Mouse (Mus musculus) forebrain, embryonic 11.5 days (tissue): ENCODE results near the gene Ms4a12. TPM values are rescaled to one million over a fixed set of nuclear protein-coding genes. Genes with fewer than 3 reads are reported as not detected.
"Not testable (repeated sequence)": the region's sequence is repeated elsewhere in the genome, so short reads cannot be mapped to it uniquely, and the experiment has no call there.

Experiments used
- ATAC-seq: fragments of 200-750 bp; cut with Nextera tagmentation; replicated peaks from 2 replicates; pipeline ENCODE4 v1.8.0; 2017; ENCODE audit warnings: moderate TSS enrichment; ENCODE audit not compliant: low FRiP score
- DNase-seq: peaks from one replicate; pipeline ENCODE4 v3.0.0-alpha.2; 2017; ENCODE audit warnings: low spot score
- H3K27ac ChIP-seq: fragments of 300-500 bp; sonication (generic); 2 replicates; pipeline ENCODE4 v1.5.1; 2014; ENCODE audit warnings: low read depth, low read length
- H3K27me3 ChIP-seq: fragments of 300-500 bp; sonication (generic); 2 replicates; pipeline ENCODE4 v1.6.1; 2014; ENCODE audit warnings: mild to moderate bottlenecking, low read length, mixed read lengths; ENCODE audit not compliant: control insufficient read depth, insufficient read depth
- H3K36me3 ChIP-seq: fragments of 300-500 bp; sonication (generic); 2 replicates; pipeline ENCODE4 v1.6.1; 2014; ENCODE audit warnings: mild to moderate bottlenecking, low read length, moderate library complexity, mixed read lengths; ENCODE audit not compliant: control insufficient read depth, insufficient read depth
- H3K4me1 ChIP-seq: fragments of 300-500 bp; sonication (generic); replicated peaks from 2 replicates; pipeline ENCODE4 v1.6.1; 2014; ENCODE audit warnings: low read length, mixed read lengths; ENCODE audit not compliant: control insufficient read depth, insufficient read depth
- H3K4me2 ChIP-seq: fragments of 300-500 bp; sonication (generic); 2 replicates; pipeline ENCODE4 v1.6.1; 2014; ENCODE audit warnings: low read depth, mild to moderate bottlenecking, low read length, moderate library complexity, mixed read lengths; ENCODE audit not compliant: severe bottlenecking
- H3K4me3 ChIP-seq: fragments of 300-500 bp; sonication (generic); 2 replicates; pipeline ENCODE4 v1.5.1; 2014; ENCODE audit warnings: low read depth, low read length
- H3K9ac ChIP-seq: fragments of 300-500 bp; sonication (generic); 2 replicates; pipeline ENCODE4 v1.6.1; 2014; ENCODE audit warnings: low read length
- H3K9me3 ChIP-seq: fragments of 300-500 bp; sonication (generic); 2 replicates; pipeline ENCODE4 v1.6.1; 2016; ENCODE audit warnings: low read length, mixed read lengths; ENCODE audit not compliant: control insufficient read depth
- WGBS: fragments of 180-500 bp; shearing (Covaris S2); extraction: QIAGEN DNeasy Blood & Tissue Kit; methylation state at CpG from one replicate; pipeline ENCODE4 v1.1.7; 2014; 5-methylcytosine and 5-hydroxymethylcytosine counted together
- polyA plus RNA-seq: library from polyadenylated mRNA; unstranded; fragments of >200 nt; fragmentation: Nextera tagmentation; extraction: Ambion mirVana; gene quantifications from 2 replicates; pipeline ENCODE4 v1.2.1, GENCODE M21; 2014

The Ms4a12 gene
- polyA plus RNA-seq, result not detected in 2 replicates

GRCm38 (mm10) chr19:11232348-11232747 lies at the start of gene Ms4a12:
Gene Ms4a12, minus strand, starts transcription at chr19:11232448.
- Histone ChIP-seq H3K27me3 (no peaks in the 10 kb centered on the region), H3K4me2 (no peak within 1 kb of the TSS), H3K4me3 (no peak within 1 kb of the TSS), H3K27ac (no peak within 1 kb of the TSS), H3K4me1 (no peaks in the 10 kb centered on the region), H3K9me3 (no peaks in the 10 kb centered on the region), H3K36me3 (no peaks in the 10 kb centered on the region), H3K9ac (no peak within 1 kb of the TSS)
- WGBS, result 73% methylated on average over 5 of the region's 5 CpGs
- ATAC-seq, result no peak
- DNase-seq, result no peak

GRCm38 (mm10) chr19:11280223-11280622 lies 48.0 kb upstream of the Ms4a12 start:
- no peak for ATAC-seq
- DNase-seq, result no peak
- Histone ChIP-seq H3K27me3 (no peaks in the 10 kb centered on the region), H3K9me3 (no peaks in the 10 kb centered on the region), H3K36me3 (no peaks in the 10 kb centered on the region), H3K27ac (no peak overlapping the region), H3K4me1 (no peaks in the 10 kb centered on the region), H3K4me3 (no peak overlapping the region), H3K9ac (no peak overlapping the region), H3K4me2 (no peak overlapping the region)
- WGBS, result 88% methylated on average over 3 of the region's 3 CpGs

- Histone ChIP-seq H3K4me3 (no peak overlapping the region), H3K9me3 (no peaks in the 10 kb centered on the region), H3K9ac (no peak overlapping the region), H3K27ac (no peak overlapping the region), H3K4me2 (no peak overlapping the region), H3K4me1 (no peaks in the 10 kb centered on the region), H3K27me3 (no peaks in the 10 kb centered on the region), H3K36me3 (no peaks in the 10 kb centered on the region)
- DNase-seq (no peak), ATAC-seq (no peak)
- 79% methylated on average over 5 of the region's 5 CpGs for WGBS
These were observed 44.2 kb upstream of the Ms4a12 start for GRCm38 (mm10) chr19:11276431-11276830.

GRCm38 (mm10) chr19:11266956-11267355 lies 34.7 kb upstream of the Ms4a12 start:
- 85% methylated on average over 4 of the region's 4 CpGs for WGBS
- no peak for ATAC-seq
- H3K4me2 ChIP-seq, result no peak overlapping the region
- no peak for DNase-seq
- no peaks in the 10 kb centered on the region for H3K27me3 ChIP-seq
- H3K27ac ChIP-seq, result no peak overlapping the region
- no peaks in the 10 kb centered on the region for H3K36me3 ChIP-seq
- H3K4me3 ChIP-seq, result no peak overlapping the region
- no peak overlapping the region for H3K9ac ChIP-seq
- H3K4me1 ChIP-seq, result no peaks in the 10 kb centered on the region
- H3K9me3 ChIP-seq, result no peaks in the 10 kb centered on the region

GRCm38 (mm10) chr19:11266052-11266845 lies 34.0 kb upstream of the Ms4a12 start, which contains the start of gene Ms4a1:
Gene Ms4a1, minus strand, starts transcription at chr19:11266241.
- Histone ChIP-seq H3K4me2 (no peak within 1 kb of the TSS), H3K9ac (no peak within 1 kb of the TSS), H3K27me3 (no peaks in the 10 kb centered on the region), H3K4me3 (no peak within 1 kb of the TSS), H3K36me3 (no peaks in the 10 kb centered on the region), H3K4me1 (no peaks in the 10 kb centered on the region), H3K9me3 (no peaks in the 10 kb centered on the region), H3K27ac (no peak within 1 kb of the TSS)
- ATAC-seq (no peak), DNase-seq (no peak)
- WGBS, result 90% methylated on average over 8 of the region's 8 CpGs

- H3K4me2 ChIP-seq, result no peak overlapping the region
- no peak overlapping the region for H3K27ac ChIP-seq
- DNase-seq (no peak), ATAC-seq (no peak)
- no peaks in the 10 kb centered on the region for H3K9me3 ChIP-seq
- no peak overlapping the region for H3K4me3 ChIP-seq
- H3K9ac ChIP-seq, result no peak overlapping the region
- no peaks in the 10 kb centered on the region for H3K36me3 ChIP-seq
- H3K27me3 ChIP-seq, result no peaks in the 10 kb centered on the region
- 82% methylated on average over 9 of the region's 9 CpGs for WGBS
- H3K4me1 ChIP-seq, result no peaks in the 10 kb centered on the region
These were observed 32.4 kb upstream of the Ms4a12 start for GRCm38 (mm10) chr19:11264602-11265185.

- DNase-seq, result no peak
- H3K4me1 ChIP-seq, result no peaks in the 10 kb centered on the region
- H3K27ac ChIP-seq, result no peak overlapping the region
- no peaks in the 10 kb centered on the region for H3K36me3 ChIP-seq
- no peak overlapping the region for H3K4me3 ChIP-seq
- WGBS, result 87% methylated on average over 3 of the region's 3 CpGs
- H3K9ac ChIP-seq, result no peak overlapping the region
- H3K9me3 ChIP-seq, result no peaks in the 10 kb centered on the region
- no peaks in the 10 kb centered on the region for H3K27me3 ChIP-seq
- ATAC-seq, result no peak
- H3K4me2 ChIP-seq, result no peak overlapping the region
These were observed 31.3 kb upstream of the Ms4a12 start for GRCm38 (mm10) chr19:11263549-11263948.

- H3K27me3 ChIP-seq, H3K4me2 ChIP-seq, H3K27ac ChIP-seq, ATAC-seq, H3K9me3 ChIP-seq, H3K4me3 ChIP-seq, DNase-seq, H3K9ac ChIP-seq, H3K36me3 ChIP-seq, H3K4me1 ChIP-seq: not testable (repeated sequence)
- WGBS, result 86% methylated on average over 4 of the region's 4 CpGs
These were observed 30.7 kb upstream of the Ms4a12 start for GRCm38 (mm10) chr19:11262932-11263331.

- DNase-seq, result no peak
- Histone ChIP-seq H3K4me1 (no peaks in the 10 kb centered on the region), H3K27ac (no peak overlapping the region), H3K27me3 (no peaks in the 10 kb centered on the region), H3K4me2 (no peak overlapping the region), H3K9ac (no peak overlapping the region), H3K4me3 (no peak overlapping the region), H3K9me3 (no peaks in the 10 kb centered on the region), H3K36me3 (no peaks in the 10 kb centered on the region)
- no peak for ATAC-seq
- 88% methylated on average over 2 of the region's 2 CpGs for WGBS
These were observed 29.3 kb upstream of the Ms4a12 start for GRCm38 (mm10) chr19:11261522-11261921.
